Mouse (Mus musculus): Measurements from ENCODE around the gene Fam166a. TPM values are rescaled to one million over a fixed set of nuclear protein-coding genes. Genes with fewer than 3 reads are reported as not detected.

The Fam166a gene
- total RNA-seq, 1 experiment, result 0.49 TPM

DNA sequence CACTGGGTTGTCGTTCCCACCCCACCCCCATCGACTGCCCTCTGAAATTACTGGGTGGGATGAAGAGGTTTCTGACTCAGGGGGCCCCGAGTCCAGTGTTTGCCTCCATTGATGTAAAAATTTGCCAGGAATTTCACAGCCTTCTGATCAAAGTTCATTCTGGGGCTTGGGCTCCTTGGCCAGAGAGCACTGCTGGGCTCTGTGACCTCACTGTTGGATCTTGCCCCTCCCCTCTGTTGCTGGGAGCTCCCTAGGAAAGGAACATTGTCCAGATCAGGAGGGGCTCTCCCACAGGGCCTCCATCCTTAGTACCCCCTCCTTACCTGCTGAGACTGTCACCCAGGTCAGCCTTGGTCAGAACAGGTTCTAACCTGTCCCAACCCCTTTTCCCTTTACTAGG, 4.1 kb upstream of the Fam166a start, which contains the start of gene Stpg3:
Stpg3 (minus strand) TSS at position 194 of the 400 bp plus-strand sequence.
- Histone ChIP-seq H3K4me1 (ENCODE audit: control insufficient read depth in 2 of 2, insufficient read depth in 2 of 2, low read length in 2 of 2, poor library complexity in 1 of 2) (peaks cover 8 to 10% of the 10 kb centered on the region in 2 experiments; a peak in 2 of 4 replicates), H3K4me3 (ENCODE audit: insufficient read depth in 1 of 2, low read depth in 1 of 2, low read length in 2 of 2, poor library complexity in 1 of 2, severe bottlenecking in 1 of 2) (peak within 1 kb of the TSS; percentile 19 to 59), H3K27ac (ENCODE audit: insufficient read depth, low read depth, low read length, poor library complexity, severe bottlenecking) (no peak within 1 kb of the TSS), H3K9ac (ENCODE audit: insufficient read depth, low read depth, low read length, poor library complexity, severe bottlenecking) (peak within 1 kb of the TSS; percentile 55), H3K36me3 (ENCODE audit: control insufficient read depth, insufficient read depth, low read length, poor library complexity, severe bottlenecking) (0 out of 2 replicates have a peak, but pooled peaks cover 2% of the 10 kb centered on the region), H3K9me3 (ENCODE audit: control insufficient read depth, insufficient read depth, low read depth, low read length) (no peaks in the 10 kb centered on the region)
- DNase-seq (ENCODE audit: low read depth, low spot score), result no peak
- TF ChIP-seq ZNF384 (IDR thresholded peaks at IDR 0.05; ENCODE audit: low read depth, low read length) (no peak), CHD2 (IDR thresholded peaks at IDR 0.05; ENCODE audit: low read depth, low read length) (no peak)
- in situ Hi-C loops (cut with MboI; ENCODE audit: low sequenced_read_pairs in 2 of 2, unreplicated experiment in 2 of 2), result no loop called here

DNA sequence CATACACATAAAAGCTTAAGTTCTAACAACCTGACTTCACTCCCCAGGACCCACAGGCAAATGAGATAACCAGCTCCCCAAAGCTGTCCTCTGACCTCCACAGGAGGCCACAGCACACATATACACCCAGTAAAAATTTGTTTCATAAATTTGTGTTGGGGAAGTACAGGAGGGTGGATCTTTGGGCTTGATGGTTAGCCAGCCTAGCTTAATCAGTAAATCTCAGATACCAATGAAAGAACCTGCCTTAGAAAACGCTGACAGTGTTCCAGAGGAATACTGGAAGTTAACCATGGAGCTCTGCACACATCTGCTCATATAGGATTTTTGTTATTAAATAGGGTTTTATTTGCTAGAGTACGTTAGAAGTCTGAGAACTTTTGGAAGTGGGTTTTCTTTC, 879 bp upstream of the Fam166a start:
- TF ChIP-seq CHD2 (IDR thresholded peaks at IDR 0.05; ENCODE audit: low read depth, low read length) (no peak), MAFK (IDR thresholded peaks at IDR 0.05; ENCODE audit: insufficient read depth, low read depth, low read length) (no peak), HCFC1 (IDR thresholded peaks at IDR 0.05; ENCODE audit: borderline replicate concordance, insufficient read depth, low read length) (no peak), ZNF384 (IDR thresholded peaks at IDR 0.05; ENCODE audit: low read depth, low read length) (no peak), ZC3H11A (IDR thresholded peaks at IDR 0.05; ENCODE audit: borderline replicate concordance, low read depth, low read length) (no peak)

DNA sequence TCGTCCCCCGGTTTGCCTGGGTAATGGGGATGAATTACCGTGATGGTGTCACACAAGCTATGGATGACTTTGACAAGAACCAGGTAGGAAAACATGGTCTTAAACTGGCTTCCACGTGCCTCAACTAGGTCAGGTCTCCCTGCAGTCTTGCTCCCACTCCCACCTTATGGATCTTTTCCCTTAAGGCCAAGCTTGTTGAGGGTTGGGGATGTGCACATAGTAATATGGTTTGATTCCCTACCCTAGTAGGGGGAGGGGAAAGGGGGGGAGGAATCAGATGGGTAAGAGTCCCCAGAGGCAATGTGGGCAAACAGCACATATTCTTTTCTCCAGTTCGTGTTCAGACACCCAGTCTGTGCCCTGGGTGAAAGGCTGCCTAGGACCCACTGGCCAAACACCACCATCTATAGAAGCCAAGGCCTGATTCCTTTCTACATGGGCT, 2.8 kb downstream of the Fam166a start:
- H3K27ac ChIP-seq (ENCODE audit: insufficient read depth, low read depth, low read length, poor library complexity, severe bottlenecking), result no peak overlapping the region
- H3K4me3 ChIP-seq (ENCODE audit: insufficient read depth in 1 of 2, low read depth in 1 of 2, low read length in 2 of 2, poor library complexity in 1 of 2, severe bottlenecking in 1 of 2), result no peak overlapping the region
- H3K4me1 ChIP-seq (ENCODE audit: control insufficient read depth in 2 of 2, insufficient read depth in 2 of 2, low read length in 2 of 2, poor library complexity in 1 of 2), result peaks cover 3 to 11% of the 10 kb centered on the region in 2 experiments; a peak in 1 of 4 replicates
- TF ChIP-seq CHD2 (IDR thresholded peaks at IDR 0.05; ENCODE audit: low read depth, low read length) (0 out of 2 replicates have a peak, but pooled peaks have one; percentile 19), HCFC1 (IDR thresholded peaks at IDR 0.05; ENCODE audit: borderline replicate concordance, insufficient read depth, low read length) (no peak)
- in situ Hi-C loops (cut with MboI; ENCODE audit: low sequenced_read_pairs in 2 of 2, unreplicated experiment in 2 of 2), result no loop called here
- no peak overlapping the region for H3K9ac ChIP-seq (ENCODE audit: insufficient read depth, low read depth, low read length, poor library complexity, severe bottlenecking)
- peaks cover 25% of the 10 kb centered on the region for H3K36me3 ChIP-seq (ENCODE audit: control insufficient read depth, insufficient read depth, low read length, poor library complexity, severe bottlenecking)
- DNase-seq (ENCODE audit: low read depth, low spot score), result no peak
- H3K9me3 ChIP-seq (ENCODE audit: control insufficient read depth, insufficient read depth, low read depth, low read length), result no peaks in the 10 kb centered on the region

More for the DNA sequence above, 879 bp upstream of the Fam166a start:
- no peak overlapping the region for H3K4me3 ChIP-seq (ENCODE audit: insufficient read depth in 1 of 2, low read depth in 1 of 2, low read length in 2 of 2, poor library complexity in 1 of 2, severe bottlenecking in 1 of 2)
- peaks cover 12% of the 10 kb centered on the region for H3K36me3 ChIP-seq (ENCODE audit: control insufficient read depth, insufficient read depth, low read length, poor library complexity, severe bottlenecking)
- in situ Hi-C loops (cut with MboI; ENCODE audit: low sequenced_read_pairs in 2 of 2, unreplicated experiment in 2 of 2), result no loop called here
- H3K9me3 ChIP-seq (ENCODE audit: control insufficient read depth, insufficient read depth, low read depth, low read length), result no peaks in the 10 kb centered on the region
- H3K4me1 ChIP-seq (ENCODE audit: control insufficient read depth in 2 of 2, insufficient read depth in 2 of 2, low read length in 2 of 2, poor library complexity in 1 of 2), result peaks cover 3 to 21% of the 10 kb centered on the region in 2 experiments; a peak in 2 of 4 replicates
- H3K9ac ChIP-seq (ENCODE audit: insufficient read depth, low read depth, low read length, poor library complexity, severe bottlenecking), result no peak overlapping the region
- H3K27ac ChIP-seq (ENCODE audit: insufficient read depth, low read depth, low read length, poor library complexity, severe bottlenecking), result no peak overlapping the region
- no peak for DNase-seq (ENCODE audit: low read depth, low spot score)

DNA sequence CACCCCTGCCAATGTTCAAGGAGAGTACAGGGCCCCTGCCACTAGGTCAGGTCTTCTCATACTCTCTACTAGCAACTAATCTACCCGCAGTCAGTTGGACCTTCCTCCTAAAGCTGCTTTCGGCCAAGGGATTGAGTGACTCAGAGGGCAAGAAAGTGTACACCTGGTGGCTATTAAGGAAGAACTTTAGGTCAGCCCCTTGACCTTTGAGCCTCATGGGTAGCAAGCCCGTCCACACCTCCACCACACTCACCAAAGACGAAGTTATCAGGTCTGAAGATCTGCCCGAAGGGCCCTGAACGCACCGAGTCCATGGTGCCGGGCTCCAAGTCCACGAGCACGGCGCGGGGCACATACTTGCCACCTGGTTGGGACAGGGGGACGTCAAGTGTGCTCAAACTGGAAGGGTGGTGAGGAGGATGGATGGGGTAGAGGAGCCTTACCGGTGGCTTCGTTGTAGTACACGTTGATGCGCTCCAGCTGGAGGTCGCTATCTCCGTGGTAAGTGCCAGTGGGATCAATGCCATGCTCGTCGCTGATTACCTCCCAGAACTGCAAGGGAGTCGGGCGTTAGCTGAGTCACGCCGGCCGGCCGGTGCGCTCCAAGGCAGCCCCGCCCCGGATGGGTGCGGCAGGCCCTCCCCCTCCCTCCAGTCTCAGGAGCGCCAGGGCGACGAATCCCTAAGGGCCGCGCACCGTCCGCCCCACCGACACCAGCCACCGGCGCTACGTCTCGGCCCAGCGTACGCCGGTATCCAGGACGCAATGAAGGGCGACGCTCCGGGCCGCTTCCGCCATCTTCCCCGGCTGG, 5.3 kb downstream of the Fam166a start:
- H3K9me3 ChIP-seq (ENCODE audit: control insufficient read depth, insufficient read depth, low read depth, low read length), result no peaks in the 10 kb centered on the region
- TF ChIP-seq CHD2 (IDR thresholded peaks at IDR 0.05; ENCODE audit: low read depth, low read length) (no peak), MAFK (IDR thresholded peaks at IDR 0.05; ENCODE audit: insufficient read depth, low read depth, low read length) (peak; percentile 82; the same call in 1 of the 2 replicates)
- H3K27ac ChIP-seq (ENCODE audit: insufficient read depth, low read depth, low read length, poor library complexity, severe bottlenecking), result peak overlapping the region; percentile 98
- peak; percentile 65 for DNase-seq (ENCODE audit: low read depth, low spot score)
- peaks cover 25% of the 10 kb centered on the region for H3K36me3 ChIP-seq (ENCODE audit: control insufficient read depth, insufficient read depth, low read length, poor library complexity, severe bottlenecking)
- H3K4me1 ChIP-seq (ENCODE audit: control insufficient read depth in 2 of 2, insufficient read depth in 2 of 2, low read length in 2 of 2, poor library complexity in 1 of 2), result peaks cover 6 to 19% of the 10 kb centered on the region in 2 experiments; a peak in 3 of 4 replicates
- H3K9ac ChIP-seq (ENCODE audit: insufficient read depth, low read depth, low read length, poor library complexity, severe bottlenecking), result peak overlapping the region; percentile 99
- in situ Hi-C loops (cut with MboI; ENCODE audit: low sequenced_read_pairs in 2 of 2, unreplicated experiment in 2 of 2), result no loop called here
- H3K4me3 ChIP-seq (ENCODE audit: insufficient read depth in 1 of 2, low read depth in 1 of 2, low read length in 2 of 2, poor library complexity in 1 of 2, severe bottlenecking in 1 of 2), result peak overlapping the region; percentile 87 to 98

DNA sequence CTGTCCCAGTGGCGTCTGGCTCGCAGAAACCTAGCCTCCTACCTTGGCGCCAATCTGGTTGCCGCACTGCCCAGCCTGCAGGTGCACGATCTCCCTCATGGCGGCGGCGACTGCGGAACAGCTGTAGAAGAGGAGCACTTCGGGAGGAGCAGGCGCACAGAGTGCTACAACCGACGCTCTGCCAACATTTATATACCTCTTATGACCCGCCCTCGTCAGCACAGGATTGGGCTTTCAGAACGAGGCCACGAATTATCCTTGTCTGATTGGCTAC, 5.9 kb downstream of the Fam166a start, which contains the start of gene Tubb4b:
Tubb4b (minus strand) TSS at position 211 of the 274 bp plus-strand sequence.
- peak within 1 kb of the TSS; percentile 98 for H3K27ac ChIP-seq (ENCODE audit: insufficient read depth, low read depth, low read length, poor library complexity, severe bottlenecking)
- in situ Hi-C loops (cut with MboI; ENCODE audit: low sequenced_read_pairs in 2 of 2, unreplicated experiment in 2 of 2), result no loop called here
- H3K4me3 ChIP-seq (ENCODE audit: insufficient read depth in 1 of 2, low read depth in 1 of 2, low read length in 2 of 2, poor library complexity in 1 of 2, severe bottlenecking in 1 of 2), result peak within 1 kb of the TSS; percentile 88 to 98
- H3K9me3 ChIP-seq (ENCODE audit: control insufficient read depth, insufficient read depth, low read depth, low read length), result no peaks in the 10 kb centered on the region
- peaks cover 25% of the 10 kb centered on the region for H3K36me3 ChIP-seq (ENCODE audit: control insufficient read depth, insufficient read depth, low read length, poor library complexity, severe bottlenecking)
- H3K4me1 ChIP-seq (ENCODE audit: control insufficient read depth in 2 of 2, insufficient read depth in 2 of 2, low read length in 2 of 2, poor library complexity in 1 of 2), result peaks cover 6 to 21% of the 10 kb centered on the region in 2 experiments; a peak in 3 of 4 replicates
- DNase-seq (ENCODE audit: low read depth, low spot score), result no peak
- H3K9ac ChIP-seq (ENCODE audit: insufficient read depth, low read depth, low read length, poor library complexity, severe bottlenecking), result peak within 1 kb of the TSS; percentile 99
- TF ChIP-seq HCFC1 (IDR thresholded peaks at IDR 0.05; ENCODE audit: borderline replicate concordance, insufficient read depth, low read length) (0 out of 2 replicates have a peak, but pooled peaks have one; percentile 29), MAFK (IDR thresholded peaks at IDR 0.05; ENCODE audit: insufficient read depth, low read depth, low read length) (no peak)

Measured in ES-E14 (cell line).